Mouse (Mus musculus) sigmoid colon, adult 10 weeks (tissue): Measurements from ENCODE around the gene Ivd. TPM values are rescaled to one million over a fixed set of nuclear protein-coding genes. Genes with fewer than 3 reads are reported as not detected.

ENCODE experiments used
- polyA plus RNA-seq: library from polyadenylated mRNA; stranded (reverse); fragments of 350-450 nt; fragmentation: Illumina TruSeq; extraction: RNeasy Lipid Tissue Mini Kit (QIAGEN cat#74804); gene quantifications from one replicate; pipeline ENCODE4 v1.2.3, GENCODE M21; 2014; ENCODE audit warnings: low read depth, low replicate concordance

Gene Ivd
- polyA plus RNA-seq = 18.0 TPM

DNA sequence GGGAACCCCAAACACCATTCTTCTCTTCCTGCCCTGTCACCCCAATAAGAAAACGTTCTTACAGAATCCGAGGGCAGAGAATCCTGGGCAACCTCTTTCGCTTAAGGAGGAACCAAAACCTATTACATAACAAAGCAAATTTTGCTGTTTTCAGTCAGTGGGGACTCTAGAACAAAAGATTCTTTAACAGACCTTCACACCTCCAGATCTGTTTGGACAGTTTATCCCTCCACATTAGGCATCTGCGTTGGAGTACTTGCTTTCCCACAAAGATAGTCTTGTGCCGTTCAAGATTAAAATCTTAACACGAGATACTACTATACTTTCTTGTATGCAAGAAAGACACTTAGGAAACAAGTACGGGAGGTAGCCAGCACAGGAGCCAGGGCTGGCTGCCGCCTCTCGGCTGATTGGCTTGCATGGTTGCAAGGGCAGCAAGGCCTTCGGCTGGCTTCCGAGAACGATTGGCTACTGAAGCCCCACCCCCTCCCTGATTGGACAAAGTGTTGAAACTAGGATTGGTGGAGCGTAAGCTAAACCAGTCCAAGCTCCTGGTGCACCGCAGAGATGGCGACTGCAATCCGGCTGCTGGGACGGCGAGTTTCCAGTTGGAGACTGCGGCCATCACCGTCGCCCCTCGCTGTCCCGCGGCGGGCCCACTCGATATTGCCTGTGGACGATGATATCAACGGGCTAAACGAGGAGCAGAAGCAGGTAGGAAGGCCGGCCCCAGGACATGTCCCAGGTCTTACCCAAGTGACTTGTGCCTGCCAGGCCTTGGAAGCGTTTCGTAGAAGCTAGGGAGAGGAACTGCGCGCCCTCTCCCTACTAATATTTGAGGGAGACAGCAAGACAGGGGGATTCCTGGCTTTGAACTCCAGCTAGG lies at the start of gene Ivd:
Ivd (plus strand) TSS at position 501 of the 886 bp plus-strand sequence.

DNA sequence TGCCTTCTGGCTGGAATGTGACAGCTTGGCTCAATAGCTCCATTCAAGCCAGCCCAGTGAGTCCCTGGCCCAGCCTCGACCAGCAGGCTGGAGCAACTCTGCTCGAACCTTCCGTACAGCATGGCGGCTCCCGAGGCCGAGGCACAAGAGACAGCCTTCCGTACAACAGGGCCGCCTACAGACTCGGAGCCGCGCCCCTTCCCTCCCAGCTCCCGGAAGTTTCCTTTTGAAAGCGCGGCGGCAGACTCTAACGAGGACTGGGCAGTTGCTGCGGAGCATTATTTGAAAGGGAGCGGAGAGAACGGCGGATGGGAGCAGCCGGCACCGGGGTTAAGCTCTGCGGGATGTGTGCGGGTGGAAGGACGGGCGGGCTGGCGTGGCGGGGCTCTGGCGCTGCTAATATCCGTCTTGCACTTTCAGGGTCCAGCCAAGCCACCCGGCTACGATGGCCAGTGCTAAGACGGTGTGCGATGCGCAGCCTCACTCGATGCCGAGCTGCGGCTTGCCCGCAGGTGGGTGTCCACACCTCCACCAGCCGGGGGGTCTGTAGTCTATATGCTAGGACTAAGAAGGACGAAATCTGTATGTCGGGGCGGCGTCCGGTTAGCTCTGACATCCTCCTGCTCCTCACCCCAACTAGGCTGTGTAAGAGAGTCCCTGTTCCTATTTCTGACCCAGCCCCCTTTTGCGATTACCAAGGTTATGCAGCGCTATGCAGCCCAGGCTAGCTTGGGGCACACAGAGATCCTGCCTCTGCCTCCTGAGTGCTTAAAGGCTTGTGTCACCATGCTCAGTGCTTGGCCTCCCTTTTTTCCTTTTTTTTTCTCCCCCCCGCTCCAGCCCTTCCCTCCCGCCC lies 47.5 kb upstream of the Ivd start, which contains the start of gene Knstrn:
Knstrn (plus strand) TSS at position 23 of the 856 bp plus-strand sequence.

DNA sequence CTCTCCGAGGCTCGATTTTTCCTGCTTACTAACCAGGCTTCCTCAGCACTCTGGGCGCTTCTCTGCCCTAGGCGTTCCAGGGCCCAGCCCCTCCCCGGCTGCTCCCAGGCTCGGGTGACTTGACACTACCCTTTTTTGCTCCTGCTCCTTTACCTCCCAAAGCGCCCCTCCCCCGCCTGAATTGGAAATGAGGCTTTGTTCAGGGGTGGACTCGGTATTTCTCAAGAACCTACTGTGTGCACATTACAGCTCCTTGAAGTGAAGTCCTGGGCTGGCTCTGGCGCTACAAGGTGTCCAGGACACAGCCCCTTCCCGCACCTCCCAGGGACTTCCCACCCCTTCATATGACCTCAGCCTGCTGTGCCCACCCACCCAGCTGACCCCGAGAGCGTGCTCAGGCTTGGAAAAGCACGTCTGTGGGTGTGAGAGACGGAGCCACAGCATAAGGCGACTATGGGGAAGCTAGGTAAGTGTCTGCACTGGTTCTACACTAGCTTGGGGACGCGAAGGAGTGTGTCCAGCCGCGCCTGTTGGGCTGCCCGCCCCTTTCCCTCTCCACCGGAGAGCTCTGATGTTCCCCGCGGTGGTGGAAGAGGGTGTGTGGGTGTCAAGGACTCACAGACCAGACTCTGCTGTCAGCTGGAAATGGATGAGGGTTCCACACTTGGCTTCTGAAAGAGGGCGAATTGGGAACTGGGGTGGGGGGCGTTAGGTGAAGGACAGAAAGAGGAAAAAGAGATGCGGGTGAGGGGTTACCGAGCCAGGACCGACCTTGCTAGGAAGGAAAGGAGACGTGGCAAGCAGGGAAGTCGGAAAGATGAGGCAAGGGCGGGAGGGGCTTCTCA lies 38.4 kb downstream of the Ivd start, which contains the start of gene Bahd1:
Bahd1 (plus strand) TSS at position 397 of the 845 bp plus-strand sequence.

DNA sequence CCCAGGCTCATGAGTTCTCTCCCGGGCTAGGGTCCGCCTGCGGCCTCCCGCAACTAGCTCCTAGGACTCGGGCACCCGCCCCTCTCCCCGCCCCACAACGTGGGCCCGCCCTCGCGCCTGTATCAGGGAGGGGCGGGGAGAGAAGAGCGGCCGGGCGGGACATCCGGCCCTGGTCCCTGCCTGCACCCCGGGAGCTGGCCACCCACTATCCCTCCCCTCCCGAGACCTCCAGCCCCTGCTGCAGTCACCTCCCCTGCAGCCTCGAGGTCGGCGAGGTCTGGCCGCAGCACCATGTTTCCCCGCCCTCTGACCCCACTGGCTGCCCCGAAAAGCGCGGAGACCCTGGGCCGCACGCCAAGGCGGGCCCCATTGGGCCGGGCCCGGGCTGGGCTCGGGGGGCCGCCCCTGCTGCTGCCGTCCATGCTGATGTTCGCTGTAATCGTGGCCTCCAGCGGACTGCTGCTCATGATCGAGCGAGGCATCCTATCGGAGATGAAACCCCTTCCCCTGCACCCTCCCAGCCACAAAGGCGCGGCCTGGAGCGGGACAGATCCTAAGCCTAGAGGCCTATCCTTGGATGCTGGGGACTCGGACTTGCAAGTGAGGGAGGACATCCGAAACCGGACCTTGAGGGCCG lies 64.7 kb downstream of the Ivd start, which contains the start of gene Chst14:
Chst14 (plus strand) TSS at position 136 of the 637 bp plus-strand sequence.

Other genes starting within 250 kb of the Ivd start
- 0.25 TPM for gene Pak6, start 198.7 kb upstream of the Ivd start, polyA plus RNA-seq
- 0.32 TPM for gene Ankrd63, start 158.0 kb upstream of the Ivd start, polyA plus RNA-seq
- 1.4 TPM for gene Plcb2, start 133.5 kb upstream of the Ivd start, polyA plus RNA-seq
- 28.4 TPM for gene Inafm2, start 116.2 kb upstream of the Ivd start, polyA plus RNA-seq
- gene Ccdc9b, start 99.3 kb upstream of the Ivd start, polyA plus RNA-seq = 3.6 TPM
- gene Phgr1, start 89.2 kb upstream of the Ivd start, polyA plus RNA-seq = 45.6 TPM
- gene Disp2, start 82.2 kb upstream of the Ivd start, polyA plus RNA-seq = 2.0 TPM
- gene Knstrn, start 48.0 kb upstream of the Ivd start, polyA plus RNA-seq = 8.6 TPM
- gene Bahd1, start 38.4 kb downstream of the Ivd start, polyA plus RNA-seq = 4.7 TPM
- 1.2 TPM for gene Chst14, start 64.5 kb downstream of the Ivd start, polyA plus RNA-seq
- gene Ccdc32, start 167.4 kb downstream of the Ivd start, polyA plus RNA-seq = 36.6 TPM
- gene Rpusd2, start 172.8 kb downstream of the Ivd start, polyA plus RNA-seq = 4.1 TPM
- 9.7 TPM for gene Knl1, start 185.2 kb downstream of the Ivd start, polyA plus RNA-seq